Mouse (Mus musculus) ovary, postnatal 36 days (tissue): ENCODE results near the gene Sec23ip.
"Not testable (repeated sequence)": the region's sequence is repeated elsewhere in the genome, so short reads cannot be mapped to it uniquely, and the experiment has no call there.

Experiments used
- DNase-seq: peaks from one replicate; pipeline ENCODE4 v3.0.0; 2022; ENCODE audit warnings: low spot score, mixed read lengths

Sec23ip gene

DNA sequence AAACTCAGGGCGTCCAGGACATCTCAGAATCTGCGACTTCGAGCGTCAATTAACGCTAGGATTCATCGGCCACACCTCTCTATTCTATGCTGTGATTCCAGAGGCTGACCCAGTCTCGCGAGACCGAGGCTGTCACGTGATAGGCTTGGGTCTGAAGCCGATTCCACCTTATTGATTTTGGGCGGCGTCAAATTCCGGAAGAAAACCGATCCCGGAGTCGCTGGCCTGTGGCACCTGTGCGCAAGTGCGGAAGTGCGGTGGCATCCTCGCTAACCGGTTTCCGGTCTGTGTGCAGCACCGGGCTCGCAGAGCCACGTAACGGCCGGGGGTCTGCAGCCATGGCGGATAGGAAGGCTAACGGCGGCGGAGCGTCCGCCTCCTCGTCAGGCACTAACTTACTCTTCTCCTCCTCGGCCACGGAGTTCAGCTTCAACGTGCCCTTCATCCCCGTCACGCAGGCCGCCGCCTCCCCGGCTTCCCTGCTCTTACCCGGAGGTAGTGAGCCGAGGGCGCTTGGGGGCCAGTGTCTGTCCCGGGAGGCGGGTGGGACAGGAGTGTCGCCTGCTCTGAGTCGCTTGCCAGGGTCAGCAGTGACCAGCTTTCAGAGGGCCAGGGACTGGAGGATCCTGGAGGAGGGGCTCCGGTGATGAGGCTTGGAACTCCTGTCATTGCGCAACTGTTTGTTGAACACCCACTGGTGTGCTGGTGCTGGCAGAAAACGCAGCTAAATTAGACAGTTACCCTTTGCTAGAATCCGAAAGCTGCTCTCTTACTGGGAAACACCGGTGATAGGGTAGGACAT is at the start of gene Sec23ip:
Gene Sec23ip, plus strand, starts transcription at position 260 of the 802 bp plus-strand sequence.
- DNase-seq, result peak; percentile 96

DNA sequence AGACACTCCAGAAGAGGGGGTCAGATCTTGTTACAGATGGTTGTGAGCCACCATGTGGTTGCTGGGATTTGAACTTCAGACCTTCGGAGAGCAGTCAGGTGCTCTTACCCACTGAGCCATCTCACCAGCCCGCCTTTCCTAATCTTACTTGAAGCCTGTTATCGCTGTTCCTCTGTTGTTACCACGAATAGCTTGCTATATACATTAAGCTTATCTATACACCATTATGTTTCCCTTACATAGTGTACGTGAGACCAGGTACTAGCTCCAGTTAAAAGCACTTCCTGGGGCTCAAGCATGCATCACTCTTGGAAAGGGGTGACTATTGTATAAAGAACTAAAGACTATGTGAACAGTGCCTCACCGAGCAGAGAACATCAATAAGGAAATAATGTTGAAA is 44.8 kb upstream of the Sec23ip start:
- not testable (repeated sequence) for DNase-seq

GRCm38 (mm10) chr7:128705735-128706134 is 39.0 kb upstream of the Sec23ip start:
- DNase-seq, result peak; percentile 57

GRCm38 (mm10) chr7:128717991-128718390 is 26.8 kb upstream of the Sec23ip start:
- no peak for DNase-seq

GRCm38 (mm10) chr7:128724761-128725160 is 20.0 kb upstream of the Sec23ip start:
- peak; percentile 51 for DNase-seq

GRCm38 (mm10) chr7:128725189-128725588 is 19.6 kb upstream of the Sec23ip start:
- no peak for DNase-seq

GRCm38 (mm10) chr7:128726999-128727398 is 17.7 kb upstream of the Sec23ip start:
- DNase-seq, result no peak

GRCm38 (mm10) chr7:128727701-128728100 is 17.0 kb upstream of the Sec23ip start:
- DNase-seq, result no peak

DNA sequence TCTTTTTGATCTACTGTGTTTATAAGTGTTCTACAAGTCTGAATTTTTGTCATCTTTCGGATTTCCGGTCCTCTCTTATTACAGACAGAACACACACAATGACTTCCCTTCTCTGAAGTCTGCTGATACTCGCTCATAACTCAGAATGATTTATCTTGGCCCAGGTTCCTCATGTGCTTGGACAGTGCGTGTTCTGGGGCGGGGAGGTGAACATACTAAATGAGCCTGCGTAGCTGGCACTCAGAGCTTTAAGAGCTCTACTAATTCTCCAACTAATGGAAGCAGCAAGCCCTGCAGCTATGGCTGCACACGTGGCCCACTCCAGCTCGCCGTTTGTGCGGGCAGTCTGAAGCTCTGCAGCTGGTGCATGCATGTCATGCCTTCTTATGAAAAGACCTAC is 16.0 kb upstream of the Sec23ip start:
- no peak for DNase-seq

DNA sequence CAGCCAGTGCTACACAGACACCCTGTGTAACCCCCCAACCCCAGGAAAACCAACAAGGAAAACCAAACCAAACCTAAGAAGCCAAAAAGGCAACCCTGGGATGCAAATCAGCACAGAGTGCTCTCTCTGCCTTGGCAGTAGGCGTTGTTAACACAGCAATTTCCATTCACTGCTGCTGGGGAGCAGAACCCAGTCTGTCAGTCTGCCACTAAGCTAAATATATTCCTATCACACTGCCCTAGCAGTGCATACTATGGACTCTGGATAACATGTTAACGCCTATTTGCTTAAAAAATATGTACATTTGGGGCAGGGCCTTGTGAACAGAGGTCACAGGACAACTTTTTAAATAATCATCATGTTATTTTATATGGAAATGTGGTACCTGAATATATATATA is 13.2 kb upstream of the Sec23ip start:
- no peak for DNase-seq

DNA sequence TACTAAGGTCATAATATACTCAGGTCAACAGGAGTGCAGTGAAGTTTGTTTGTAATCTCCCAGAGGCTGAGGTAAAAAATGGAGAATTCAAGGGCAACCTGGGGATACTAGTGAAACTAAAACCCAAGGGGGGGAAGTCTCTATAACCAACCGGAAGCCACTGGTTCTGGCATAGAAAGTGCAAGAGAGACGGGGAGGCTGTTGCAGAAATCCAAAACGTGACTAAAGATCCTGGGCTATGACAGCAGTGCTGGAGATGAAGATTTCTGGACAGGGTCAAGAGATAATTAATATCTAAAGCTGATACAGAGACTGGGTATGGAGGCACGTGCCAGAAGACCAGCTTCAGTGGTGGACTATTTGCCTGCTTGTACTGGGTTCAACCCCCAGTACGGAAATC is 6.7 kb upstream of the Sec23ip start:
- no peak for DNase-seq

DNA sequence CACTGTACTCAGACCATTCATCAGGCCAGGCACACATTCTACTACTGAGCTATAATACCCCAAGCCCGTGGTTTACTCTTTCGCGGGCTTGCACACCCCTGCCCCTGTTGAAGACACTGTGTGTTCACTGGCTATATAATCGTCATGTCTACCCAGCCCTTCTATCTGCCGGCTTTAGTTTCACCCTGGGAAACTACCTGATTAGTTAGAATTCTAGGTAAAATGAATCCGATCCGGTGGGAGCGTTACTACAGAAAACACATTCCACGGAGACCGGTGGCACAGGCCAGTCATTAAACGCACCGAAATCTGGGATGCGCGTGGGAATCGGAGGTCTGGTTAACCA is 5.7 kb upstream of the Sec23ip start:
- DNase-seq, result no peak

DNA sequence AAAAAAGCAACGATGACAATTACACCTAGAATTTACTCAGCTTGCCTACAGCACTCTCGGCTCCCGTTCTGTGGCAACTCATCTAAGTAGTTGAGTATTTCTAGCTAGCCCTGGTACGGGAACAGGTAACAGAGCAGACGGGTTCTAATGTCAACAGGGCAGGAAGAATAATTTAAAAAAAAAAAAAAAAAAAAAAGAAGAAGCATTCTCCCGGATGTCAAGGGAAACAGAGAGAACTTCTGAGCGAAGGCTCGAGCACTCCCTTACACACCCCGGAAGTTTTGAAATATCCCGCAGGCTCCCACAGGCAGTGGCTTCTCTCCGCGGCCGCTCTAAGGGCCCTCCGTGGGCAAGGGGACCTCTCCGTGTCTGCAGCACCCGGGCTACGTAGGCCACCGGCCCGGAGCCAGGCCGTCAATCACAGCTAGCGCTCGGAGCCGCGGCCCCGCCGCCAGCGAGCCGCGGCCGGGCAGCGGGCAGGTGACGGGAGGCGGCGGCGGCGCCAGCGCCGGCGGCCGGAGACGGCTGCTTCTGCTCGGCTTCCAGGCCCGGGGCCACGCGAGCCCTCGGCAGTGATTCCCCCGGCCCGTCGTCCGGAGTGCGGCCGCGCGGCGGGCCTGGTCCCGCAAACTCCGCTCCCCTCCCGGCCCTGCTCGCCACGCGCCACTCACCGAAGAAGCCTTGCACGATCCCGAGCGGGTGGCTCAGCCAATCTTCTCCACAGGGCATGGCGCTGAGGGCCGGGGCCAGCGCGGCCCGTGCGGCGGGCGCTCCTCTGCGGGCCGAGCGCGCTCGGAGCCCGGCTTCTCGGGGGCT is 5.1 kb upstream of the Sec23ip start:
- DNase-seq, result peak; percentile 57

DNA sequence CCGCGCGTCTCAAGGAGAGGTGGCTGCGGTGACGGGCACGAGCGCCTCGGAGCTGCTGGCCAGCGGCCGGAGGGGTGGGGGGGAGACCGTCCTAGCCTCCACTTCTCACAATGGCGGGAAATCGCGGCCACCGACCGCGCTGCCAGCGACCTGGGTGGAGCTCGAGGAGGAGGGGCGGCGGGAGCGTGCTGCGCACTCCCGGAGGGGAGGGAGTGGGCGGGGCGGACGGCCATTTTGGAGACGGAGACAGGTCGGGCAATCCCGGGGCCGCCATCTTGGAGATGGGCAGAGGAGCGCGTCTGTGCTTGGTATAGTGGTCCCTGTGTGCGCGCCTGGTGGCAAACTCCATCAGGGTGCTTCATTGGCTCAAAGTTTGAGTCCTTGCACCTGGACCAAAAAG is 4.4 kb upstream of the Sec23ip start, which contains the start of gene Mcmbp:
Gene Mcmbp, minus strand, starts transcription at position 162 of the 400 bp plus-strand sequence.
- DNase-seq, result peak; percentile 97

DNA sequence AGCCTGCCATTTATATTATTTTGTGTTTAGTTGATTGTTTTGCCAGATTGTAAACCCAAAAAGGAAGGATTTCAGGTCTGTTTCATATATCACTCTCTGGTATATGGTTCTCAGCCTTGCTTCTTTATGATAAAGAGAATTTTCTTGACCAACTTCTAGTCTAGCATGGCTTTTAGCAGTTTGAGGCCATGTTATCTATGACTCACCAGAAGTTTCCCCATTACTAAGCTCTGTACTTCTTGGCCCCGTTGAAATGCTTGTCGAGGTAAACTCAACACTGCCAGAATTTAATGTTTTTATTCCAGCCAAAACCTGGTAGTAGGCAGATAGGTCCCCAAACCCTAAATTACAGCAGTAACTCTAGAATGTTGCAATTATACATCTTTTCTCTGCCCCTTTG is 845 bp upstream of the Sec23ip start:
- no peak for DNase-seq

DNA sequence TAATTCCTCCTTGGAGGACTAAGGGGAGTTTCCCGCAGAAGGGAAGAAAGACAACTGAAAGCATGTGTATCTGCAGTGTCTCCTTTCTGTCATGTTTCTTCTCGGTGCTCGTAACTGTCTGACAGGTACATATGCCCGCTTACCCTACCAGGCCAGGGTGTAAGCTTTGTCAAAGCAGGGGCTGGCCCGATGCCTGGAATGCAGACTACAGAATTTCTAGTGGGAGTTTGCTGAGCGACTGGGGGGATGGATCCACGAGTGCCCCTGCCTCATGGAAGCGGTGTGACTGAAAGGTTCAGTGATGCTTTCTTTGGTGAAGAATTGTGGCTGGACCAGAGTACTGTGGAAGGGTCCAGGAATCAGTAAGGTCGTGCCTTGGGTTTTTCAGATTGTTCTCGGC is 1.4 kb downstream of the Sec23ip start:
- no peak for DNase-seq

DNA sequence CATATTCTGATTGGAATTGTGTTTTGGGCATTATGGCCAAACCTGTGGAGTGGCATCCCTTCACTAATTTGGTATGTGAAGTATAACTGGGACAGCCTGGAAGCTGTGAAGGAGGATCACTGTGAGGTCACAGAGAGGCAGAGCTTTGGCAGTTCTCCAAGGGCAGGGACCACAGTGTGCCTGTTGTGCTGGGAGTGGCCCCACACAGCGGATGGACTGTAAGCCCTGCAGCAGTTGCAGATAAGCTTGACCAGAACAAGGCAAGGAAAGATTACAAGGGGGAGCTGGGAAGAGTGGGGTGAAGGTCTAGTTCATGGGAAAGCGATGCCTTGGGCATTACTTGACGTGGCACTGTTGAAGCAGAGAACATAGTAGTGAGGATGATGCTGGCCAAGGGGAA is 4.0 kb downstream of the Sec23ip start:
- DNase-seq, result peak; percentile 71

DNA sequence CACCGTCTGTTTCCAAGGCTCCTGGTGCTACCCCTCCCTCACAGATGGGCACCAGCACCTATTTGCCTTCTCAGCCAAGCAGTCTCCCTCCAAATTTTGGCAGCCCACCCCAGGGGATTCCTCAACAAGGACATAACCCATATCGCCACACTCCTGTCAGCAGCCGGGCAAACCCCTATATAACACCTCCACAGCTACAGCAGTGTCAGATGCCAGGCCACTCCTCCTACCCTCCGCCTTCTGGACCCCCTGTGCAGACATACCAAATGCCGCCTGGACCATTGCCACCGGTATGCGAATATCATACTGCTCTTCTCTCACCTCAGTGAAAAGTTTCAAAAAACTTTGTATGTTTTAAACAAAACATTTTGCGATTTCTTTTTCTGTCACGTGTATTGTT is 5.6 kb downstream of the Sec23ip start:
- no peak for DNase-seq

- no peak for DNase-seq
These were observed 7.3 kb downstream of the Sec23ip start for GRCm38 (mm10) chr7:128752012-128752411.

- DNase-seq, result no peak
These were observed 10.7 kb downstream of the Sec23ip start for GRCm38 (mm10) chr7:128755396-128755795.

GRCm38 (mm10) chr7:128758948-128759347 is 14.2 kb downstream of the Sec23ip start:
- DNase-seq, result no peak

- no peak for DNase-seq
These were observed 22.0 kb downstream of the Sec23ip start for GRCm38 (mm10) chr7:128766696-128767095.

DNA sequence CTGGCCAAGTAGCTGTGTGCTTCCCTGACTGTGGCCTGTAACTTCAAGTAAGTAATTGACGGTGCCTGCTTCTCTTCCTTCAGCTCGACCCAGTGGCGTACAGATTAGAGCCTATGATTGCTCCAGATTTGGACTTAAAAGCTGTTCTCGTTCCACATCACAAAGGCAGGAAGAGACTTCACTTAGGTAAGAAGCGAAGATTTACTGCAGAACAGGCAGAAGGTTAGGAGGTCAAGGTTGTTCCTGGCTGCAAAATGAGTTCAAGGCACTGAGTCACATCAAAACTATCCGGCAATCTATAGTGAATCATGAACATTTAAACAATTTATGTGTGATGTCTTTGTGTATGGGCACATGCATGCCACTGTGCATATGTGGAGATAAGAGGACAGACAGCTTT is 32.5 kb downstream of the Sec23ip start:
- DNase-seq, result no peak
